Mouse (Mus musculus): ENCODE measurements around the gene Zscan10. TPM values are rescaled to one million over a fixed set of nuclear protein-coding genes. Genes with fewer than 3 reads are reported as not detected.
"Not testable (repeated sequence)": the region's sequence is repeated elsewhere in the genome, so short reads cannot be mapped to it uniquely, and the experiment has no call there.

Zscan10 gene
- polyA plus RNA-seq, 1 experiment from 2014 or later: not detected

GRCm38 (mm10) chr17:23575951-23576552 lies 24.6 kb upstream of the Zscan10 start:
- WGBS: 96% methylated on average over 38 of the region's 38 CpGs
- Histone ChIP-seq H3K4me2 (ENCODE audit: low read length) (no peak overlapping the region), H3K4me1 (ENCODE audit: control insufficient read depth, insufficient read depth, low read length) (no peaks in the 10 kb centered on the region), H3K36me3 (ENCODE audit: control insufficient read depth, insufficient read depth, low read length) (peaks cover 71% of the 10 kb centered on the region), H3K9me3 (replicated peaks; ENCODE audit: control insufficient read depth, low read length) (no peaks in the 10 kb centered on the region), H3K27me3 (replicated peaks; ENCODE audit: control insufficient read depth, insufficient read depth, low read length) (no peaks in the 10 kb centered on the region), H3K9ac (ENCODE audit: low read length) (no peak overlapping the region), H3K27ac (ENCODE audit: low read depth, low read length) (no peak overlapping the region), H3K4me3 (ENCODE audit: low read depth, low read length) (no peak overlapping the region)
- DNase-seq (ENCODE audit: low spot score) (no peak), ATAC-seq (no peak)

GRCm38 (mm10) chr17:23584786-23585185 lies 15.9 kb upstream of the Zscan10 start:
- Histone ChIP-seq H3K27me3 (replicated peaks; ENCODE audit: control insufficient read depth, insufficient read depth, low read length) (no peaks in the 10 kb centered on the region), H3K9me3 (replicated peaks; ENCODE audit: control insufficient read depth, low read length) (no peaks in the 10 kb centered on the region), H3K4me1 (ENCODE audit: control insufficient read depth, insufficient read depth, low read length) (peaks cover 16% of the 10 kb centered on the region), H3K4me3 (ENCODE audit: low read depth, low read length) (peak overlapping the region; percentile 61), H3K4me2 (ENCODE audit: low read length) (peak overlapping the region; percentile 86), H3K27ac (ENCODE audit: low read depth, low read length) (no peak overlapping the region), H3K36me3 (ENCODE audit: control insufficient read depth, insufficient read depth, low read length) (peaks cover 24% of the 10 kb centered on the region), H3K9ac (ENCODE audit: low read length) (peak overlapping the region; percentile 25; the same call in 1 of the 2 replicates)
- DNase-seq (ENCODE audit: low spot score) (no peak), ATAC-seq (no peak)
- WGBS: 92% methylated on average over 8 of the region's 8 CpGs

- H3K4me1 ChIP-seq (ENCODE audit: control insufficient read depth, insufficient read depth, low read length): peaks cover 16% of the 10 kb centered on the region
- peak overlapping the region; percentile 61 for H3K4me3 ChIP-seq (ENCODE audit: low read depth, low read length)
- H3K27ac ChIP-seq (ENCODE audit: low read depth, low read length): peak overlapping the region; percentile 65; the same call in 1 of the 2 replicates
- under 1% methylated on average over 22 of the region's 22 CpGs for WGBS
- H3K9me3 ChIP-seq (replicated peaks; ENCODE audit: control insufficient read depth, low read length): no peaks in the 10 kb centered on the region
- H3K9ac ChIP-seq (ENCODE audit: low read length): peak overlapping the region; percentile 90
- no peaks in the 10 kb centered on the region for H3K27me3 ChIP-seq (replicated peaks; ENCODE audit: control insufficient read depth, insufficient read depth, low read length)
- H3K4me2 ChIP-seq (ENCODE audit: low read length): peak overlapping the region; percentile 86
- peaks cover 13% of the 10 kb centered on the region for H3K36me3 ChIP-seq (ENCODE audit: control insufficient read depth, insufficient read depth, low read length)
- ATAC-seq (peak; percentile 94), DNase-seq (ENCODE audit: low spot score) (peak; percentile 93)
Measured at GRCm38 (mm10) chr17:23585721-23586491, 14.8 kb upstream of the Zscan10 start.

- H3K4me3 ChIP-seq (ENCODE audit: low read depth, low read length): no peak overlapping the region
- DNase-seq (ENCODE audit: low spot score): no peak
- H3K36me3 ChIP-seq (ENCODE audit: control insufficient read depth, insufficient read depth, low read length): 0 out of 2 replicates have a peak, but pooled peaks cover 7% of the 10 kb centered on the region
- H3K27ac ChIP-seq (ENCODE audit: low read depth, low read length): no peak overlapping the region
- no peaks in the 10 kb centered on the region for H3K27me3 ChIP-seq (replicated peaks; ENCODE audit: control insufficient read depth, insufficient read depth, low read length)
- WGBS: 71% methylated on average over 2 of the region's 2 CpGs
- H3K9ac ChIP-seq (ENCODE audit: low read length): no peak overlapping the region
- ATAC-seq: no peak
- H3K4me1 ChIP-seq (ENCODE audit: control insufficient read depth, insufficient read depth, low read length): peaks cover 20% of the 10 kb centered on the region
- H3K4me2 ChIP-seq (ENCODE audit: low read length): no peak overlapping the region
- H3K9me3 ChIP-seq (replicated peaks; ENCODE audit: control insufficient read depth, low read length): no peaks in the 10 kb centered on the region
Measured at GRCm38 (mm10) chr17:23587253-23587652, 13.4 kb upstream of the Zscan10 start.

GRCm38 (mm10) chr17:23592208-23592925 lies 8.3 kb upstream of the Zscan10 start:
- H3K4me3 ChIP-seq (ENCODE audit: low read depth, low read length): peak overlapping the region; percentile 41
- H3K27me3 ChIP-seq (replicated peaks; ENCODE audit: control insufficient read depth, insufficient read depth, low read length): no peaks in the 10 kb centered on the region
- H3K36me3 ChIP-seq (ENCODE audit: control insufficient read depth, insufficient read depth, low read length): no peaks in the 10 kb centered on the region
- H3K4me1 ChIP-seq (ENCODE audit: control insufficient read depth, insufficient read depth, low read length): 0 out of 2 replicates have a peak, but pooled peaks cover 6% of the 10 kb centered on the region
- H3K4me2 ChIP-seq (ENCODE audit: low read length): peak overlapping the region; percentile 72
- H3K9me3 ChIP-seq (replicated peaks; ENCODE audit: control insufficient read depth, low read length): no peaks in the 10 kb centered on the region
- H3K9ac ChIP-seq (ENCODE audit: low read length): peak overlapping the region; percentile 78
- DNase-seq (ENCODE audit: low spot score): peak; percentile 98
- peak; percentile 100 for ATAC-seq
- 7% methylated on average over 34 of the region's 34 CpGs for WGBS
- H3K27ac ChIP-seq (ENCODE audit: low read depth, low read length): peak overlapping the region; percentile 69

GRCm38 (mm10) chr17:23592926-23593300 lies 7.7 kb upstream of the Zscan10 start:
- Histone ChIP-seq H3K4me2 (ENCODE audit: low read length) (peak overlapping the region; percentile 72), H3K4me3 (ENCODE audit: low read depth, low read length) (peak overlapping the region; percentile 41), H3K9me3 (replicated peaks; ENCODE audit: control insufficient read depth, low read length) (no peaks in the 10 kb centered on the region), H3K27me3 (replicated peaks; ENCODE audit: control insufficient read depth, insufficient read depth, low read length) (no peaks in the 10 kb centered on the region), H3K9ac (ENCODE audit: low read length) (peak overlapping the region; percentile 78), H3K27ac (ENCODE audit: low read depth, low read length) (peak overlapping the region; percentile 69), H3K4me1 (ENCODE audit: control insufficient read depth, insufficient read depth, low read length) (0 out of 2 replicates have a peak, but pooled peaks cover 6% of the 10 kb centered on the region), H3K36me3 (ENCODE audit: control insufficient read depth, insufficient read depth, low read length) (no peaks in the 10 kb centered on the region)
- no peak for DNase-seq (ENCODE audit: low spot score)
- WGBS: 13% methylated on average over 13 of the region's 13 CpGs
- ATAC-seq: peak; percentile 74

- 71% methylated on average over 4 of the region's 4 CpGs for WGBS
- H3K4me3 ChIP-seq (ENCODE audit: low read depth, low read length); ATAC-seq; H3K27ac ChIP-seq (ENCODE audit: low read depth, low read length); H3K9me3 ChIP-seq (replicated peaks; ENCODE audit: control insufficient read depth, low read length); H3K9ac ChIP-seq (ENCODE audit: low read length); H3K27me3 ChIP-seq (replicated peaks; ENCODE audit: control insufficient read depth, insufficient read depth, low read length); H3K4me2 ChIP-seq (ENCODE audit: low read length); H3K36me3 ChIP-seq (ENCODE audit: control insufficient read depth, insufficient read depth, low read length); DNase-seq (ENCODE audit: low spot score): not testable (repeated sequence)
- H3K4me1 ChIP-seq (ENCODE audit: control insufficient read depth, insufficient read depth, low read length): peaks cover 11% of the 10 kb centered on the region; the same call in 1 of the 2 replicates
Measured at GRCm38 (mm10) chr17:23595139-23595538, 5.5 kb upstream of the Zscan10 start.

GRCm38 (mm10) chr17:23598582-23599552 lies 1.8 kb upstream of the Zscan10 start, which contains the start of gene Zfp13:
Zfp13 (minus strand) TSS chr17:23599487.
- Histone ChIP-seq H3K9ac (ENCODE audit: low read length) (peak within 1 kb of the TSS; percentile 55), H3K36me3 (ENCODE audit: control insufficient read depth, insufficient read depth, low read length) (no peaks in the 10 kb centered on the region), H3K27ac (ENCODE audit: low read depth, low read length) (peak within 1 kb of the TSS; percentile 44; the same call in 1 of the 2 replicates), H3K4me2 (ENCODE audit: low read length) (peak within 1 kb of the TSS; percentile 63), H3K9me3 (replicated peaks; ENCODE audit: control insufficient read depth, low read length) (no peaks in the 10 kb centered on the region), H3K27me3 (replicated peaks; ENCODE audit: control insufficient read depth, insufficient read depth, low read length) (0 out of 2 replicates have a peak, but pooled peaks cover 2% of the 10 kb centered on the region), H3K4me1 (ENCODE audit: control insufficient read depth, insufficient read depth, low read length) (peaks cover 6% of the 10 kb centered on the region; the same call in 1 of the 2 replicates), H3K4me3 (ENCODE audit: low read depth, low read length) (peak within 1 kb of the TSS; percentile 36)
- ATAC-seq (peak; percentile 96), DNase-seq (ENCODE audit: low spot score) (peak; percentile 93)
- WGBS: 9% methylated on average over 30 of the region's 31 CpGs

All from forebrain, embryonic 14.5 days (tissue).